Mouse (Mus musculus): ENCODE measurements around the gene Gm21981.

- TF ChIP-seq CTCF (IDR thresholded peaks at IDR 0.05; ENCODE audit: low read depth) (no peak), EP300 (IDR thresholded peaks at IDR 0.05; ENCODE audit: low read depth) (no peak)
Observed at GRCm38 (mm10) chr17:47711883-47712282, 17.6 kb upstream of the Gm21981 start.

Data from liver, postnatal 0 days (tissue).